Mouse (Mus musculus): ENCODE measurements around the gene Olfr1394.
"Not testable (repeated sequence)": the region's sequence is repeated elsewhere in the genome, so short reads cannot be mapped to it uniquely, and the experiment has no call there.

Olfr1394 gene

GRCm38 (mm10) chr11:49189737-49190136 lies 35.6 kb downstream of the Olfr1394 start:
- peak; percentile 29 for DNase-seq (ENCODE audit: low read depth, low spot score)

- no peak for DNase-seq (ENCODE audit: low read depth, low spot score)
Observed at GRCm38 (mm10) chr11:49191083-49191482, 36.9 kb downstream of the Olfr1394 start.

- DNase-seq (ENCODE audit: low read depth, low spot score) = not testable (repeated sequence)
Observed at GRCm38 (mm10) chr11:49194771-49195170, 40.6 kb downstream of the Olfr1394 start.

DNA sequence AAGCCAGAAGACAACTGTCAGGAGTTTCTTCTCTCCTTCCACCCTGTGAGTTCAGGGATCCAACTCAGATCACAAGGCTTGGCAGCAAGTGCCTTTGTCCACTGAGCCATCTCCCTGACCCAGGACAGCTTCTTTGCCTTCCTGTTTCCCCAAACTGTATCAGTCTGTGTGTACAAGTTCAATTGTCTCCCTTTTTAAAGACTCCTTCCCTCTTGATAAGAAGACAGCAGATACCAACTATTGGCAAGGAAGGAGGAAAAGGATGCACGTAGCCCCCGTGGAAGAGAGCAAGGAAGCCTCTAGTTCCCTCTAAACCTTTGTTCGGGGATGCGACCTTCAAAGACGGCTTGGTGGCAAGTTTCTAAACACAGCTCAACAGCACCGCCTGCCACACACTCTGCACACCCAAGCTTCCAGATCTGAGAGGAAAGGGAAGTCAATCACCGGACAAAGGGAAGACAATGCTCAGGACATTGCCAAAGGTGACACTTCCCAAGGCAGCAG lies 41.7 kb downstream of the Olfr1394 start:
- no peak for DNase-seq (ENCODE audit: low read depth, low spot score)

DNA sequence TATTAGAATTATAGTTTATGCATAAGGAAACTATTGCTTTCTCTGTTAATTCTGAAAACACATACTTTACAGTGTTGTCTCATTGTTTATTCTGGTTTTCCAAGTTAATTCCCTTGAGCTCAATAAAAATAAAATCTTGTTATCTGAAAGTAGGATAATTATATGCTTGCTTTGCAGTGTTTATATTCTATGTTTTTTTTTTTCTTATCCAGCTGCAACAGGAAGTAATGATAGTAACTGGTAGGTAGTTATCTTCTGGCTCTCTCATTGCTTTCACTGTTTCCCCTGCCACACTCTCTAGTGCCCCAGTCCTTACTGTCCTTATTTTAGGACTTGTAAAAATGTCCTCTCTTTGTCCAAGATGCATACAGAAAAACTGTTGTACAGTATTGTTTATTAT lies 46.5 kb downstream of the Olfr1394 start:
- no peak for DNase-seq (ENCODE audit: low read depth, low spot score)

GRCm38 (mm10) chr11:49201142-49201541 lies 47.0 kb downstream of the Olfr1394 start:
- DNase-seq (ENCODE audit: low read depth, low spot score) = no peak

GRCm38 (mm10) chr11:49202071-49202470 lies 47.9 kb downstream of the Olfr1394 start:
- DNase-seq (ENCODE audit: low read depth, low spot score) = no peak

GRCm38 (mm10) chr11:49202523-49203061 lies 48.4 kb downstream of the Olfr1394 start:
- DNase-seq (ENCODE audit: low read depth, low spot score) = peak; percentile 16

- peak; percentile 89 for DNase-seq (ENCODE audit: low read depth, low spot score)
Observed at GRCm38 (mm10) chr11:49203129-49203768, 49.1 kb downstream of the Olfr1394 start, which contains the start of gene Zfp62. Zfp62 (plus strand) TSS chr11:49203292.

DNA sequence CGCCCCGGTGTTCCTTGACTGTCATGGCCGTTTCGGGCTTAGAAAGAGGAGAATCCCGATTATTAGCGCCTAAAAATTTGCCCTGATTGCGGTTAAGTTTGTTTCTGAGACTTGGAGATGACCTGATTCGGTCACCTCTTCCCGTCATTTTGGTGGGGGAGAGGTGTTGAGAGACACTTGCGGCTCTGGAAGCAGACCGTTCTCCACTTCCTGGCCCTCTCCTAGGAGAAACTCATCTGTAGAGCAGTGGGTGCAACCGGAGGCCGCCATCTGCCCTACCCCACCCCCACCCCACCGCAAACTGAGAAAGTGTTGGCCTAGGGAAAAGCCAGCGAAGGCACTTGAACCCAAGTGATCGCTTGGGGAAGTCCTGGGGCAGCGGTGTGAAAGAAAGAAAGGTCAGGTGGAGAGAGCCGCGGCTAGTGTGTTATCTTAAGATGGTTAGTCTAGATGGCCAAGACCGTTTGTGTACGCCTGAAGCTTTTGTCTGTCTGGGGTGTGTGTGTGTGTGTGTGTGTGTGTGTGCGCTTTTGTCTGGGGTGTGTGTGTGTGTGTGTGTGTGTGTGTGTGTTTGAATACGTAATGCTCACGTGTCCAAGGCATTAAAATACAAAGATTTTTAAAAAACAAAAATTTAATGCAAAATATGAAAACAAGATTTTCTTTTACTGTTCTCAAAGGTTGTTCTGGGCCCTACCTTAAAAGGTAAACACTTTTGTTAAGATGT lies 49.8 kb downstream of the Olfr1394 start:
- DNase-seq (ENCODE audit: low read depth, low spot score) = peak; percentile 15

GRCm38 (mm10) chr11:49205080-49205590 lies 51.0 kb downstream of the Olfr1394 start:
- DNase-seq (ENCODE audit: low read depth, low spot score) = no peak

GRCm38 (mm10) chr11:49207495-49207894 lies 53.3 kb downstream of the Olfr1394 start:
- DNase-seq (ENCODE audit: low read depth, low spot score) = no peak

Data from retina, adult 2 months (tissue).